Mouse (Mus musculus) thymus, adult 2 months (tissue): ENCODE measurements around the gene Omp.

Experiments
- CTCF ChIP-seq: fragments of 200-500 bp; IDR thresholded peaks from 2 replicates; pipeline ENCODE4 v1.5.1; 2012; ENCODE audit warnings: mild to moderate bottlenecking, control low read depth, low read length, moderate library complexity, borderline replicate concordance; ENCODE audit not compliant: control insufficient read depth, poor library complexity, insufficient read depth; ENCODE audit errors: extremely low read depth
- POLR2A ChIP-seq: fragments of 200-500 bp; IDR thresholded peaks from 2 replicates; pipeline ENCODE4 v1.6.1; 2012; ENCODE audit warnings: mild to moderate bottlenecking, low read length, control low read depth, moderate library complexity; ENCODE audit not compliant: control insufficient read depth, poor library complexity, insufficient read depth; ENCODE audit errors: extremely low read depth

- TF ChIP-seq CTCF, result no peak
- no peak for TF ChIP-seq POLR2A
These were observed 8.0 kb upstream of the Omp start for GRCm38 (mm10) chr7:98153345-98153744.
